In the genomic region with DNA sequence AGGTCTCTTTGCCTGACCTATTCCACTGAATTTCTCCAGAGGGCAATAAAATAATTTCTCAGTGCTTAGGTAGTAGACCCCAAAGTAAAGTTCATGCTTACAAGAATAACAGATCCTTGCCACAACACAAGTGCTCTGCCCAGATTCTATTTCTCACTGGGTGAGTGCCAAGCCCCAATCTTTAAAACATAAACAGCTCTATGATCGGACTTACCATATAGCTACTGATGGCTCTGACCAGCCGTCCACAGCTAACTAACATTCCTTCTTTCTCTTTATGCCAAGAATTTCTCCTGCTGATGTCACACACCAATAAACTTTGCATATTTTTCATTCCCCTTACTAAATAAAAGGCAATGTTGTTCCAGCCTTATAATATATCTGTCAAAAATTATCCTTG, we compare ENCODE assay signal across 27 mouse cellular contexts.
A peak's percentile ranks its signal among the peaks of the same experiment; 100 is the strongest.
DNase-seq lines count a peak whose midpoint lies in the region; ATAC-seq lines count a peak whose summit lies in the region.
"Had no signal": no experiment of that assay in that cellular context is flagged by ENCODE, and none has a peak within 500 bp of the region (broad histone marks: within the 10 kb centered on the region; RNA-seq: fewer than 3 reads in every experiment).

No protein-coding gene starts in this region.

- H3K27ac ChIP-seq in embryonic facial prominence, embryonic 14.5 days (replicated peaks; ENCODE audit: low read depth, low read length): no peak overlapping the region
- H3K27ac ChIP-seq in embryonic facial prominence, embryonic 10.5 days (replicated peaks): no peak overlapping the region
- H3K27ac ChIP-seq in kidney, embryonic 16.5 days (ENCODE audit: low read length): no peak overlapping the region
- no peak overlapping the region for H3K27ac ChIP-seq in lung, embryonic 15.5 days
- H3K27ac ChIP-seq: embryonic facial prominence, embryonic 15.5 days; forebrain, embryonic 13.5 days; heart, embryonic 10.5 days; heart, embryonic 15.5 days; liver, embryonic 15.5 days; midbrain, embryonic 12.5 days; neural tube, embryonic 12.5 days had no signal

- H3K27me3 ChIP-seq in embryonic facial prominence, embryonic 14.5 days (replicated peaks; ENCODE audit: control insufficient read depth, insufficient read depth, low read length): no peaks in the 10 kb centered on the region
- H3K27me3 ChIP-seq in embryonic facial prominence, embryonic 10.5 days (replicated peaks; ENCODE audit: low read depth, poor library complexity, severe bottlenecking): no peaks in the 10 kb centered on the region
- H3K27me3 ChIP-seq in kidney, embryonic 16.5 days (ENCODE audit: insufficient read depth, low read length): no peaks in the 10 kb centered on the region
- H3K27me3 ChIP-seq in lung, embryonic 15.5 days: no peaks in the 10 kb centered on the region
- H3K27me3 ChIP-seq: embryonic facial prominence, embryonic 15.5 days; forebrain, embryonic 13.5 days; heart, embryonic 15.5 days; liver, embryonic 15.5 days; megakaryocyte, embryonic 14.5 days; midbrain, embryonic 12.5 days; neural tube, embryonic 12.5 days had no signal

- WGBS in embryonic facial prominence, embryonic 14.5 days: 48% methylated on average over 2 of the region's 2 CpGs
- 86% methylated on average over 2 of the region's 2 CpGs for WGBS in embryonic facial prominence, embryonic 10.5 days
- WGBS in kidney, embryonic 16.5 days: 51% methylated on average over 2 of the region's 2 CpGs
- 54% methylated on average over 2 of the region's 2 CpGs for WGBS in lung, embryonic 15.5 days

- no peak overlapping the region for H3K4me2 ChIP-seq in embryonic facial prominence, embryonic 14.5 days (ENCODE audit: low read depth, low read length)
- H3K4me2 ChIP-seq in kidney, embryonic 16.5 days (replicated peaks; ENCODE audit: low read depth, low read length): no peak overlapping the region
- H3K4me2 ChIP-seq in lung, embryonic 15.5 days: no peak overlapping the region
- H3K4me2 ChIP-seq: embryonic facial prominence, embryonic 15.5 days; forebrain, embryonic 13.5 days; heart, embryonic 15.5 days; liver, embryonic 15.5 days; midbrain, embryonic 12.5 days; neural tube, embryonic 12.5 days had no signal

- H3K36me3 ChIP-seq in embryonic facial prominence, embryonic 14.5 days (ENCODE audit: control insufficient read depth, insufficient read depth, low read length): no peaks in the 10 kb centered on the region
- H3K36me3 ChIP-seq in embryonic facial prominence, embryonic 10.5 days (replicated peaks): no peaks in the 10 kb centered on the region
- H3K36me3 ChIP-seq in kidney, embryonic 16.5 days (ENCODE audit: insufficient read depth, low read length): no peaks in the 10 kb centered on the region
- H3K36me3 ChIP-seq in lung, embryonic 15.5 days: no peaks in the 10 kb centered on the region
- H3K36me3 ChIP-seq: embryonic facial prominence, embryonic 15.5 days; heart, embryonic 10.5 days; heart, embryonic 15.5 days; liver, embryonic 15.5 days; midbrain, embryonic 12.5 days; neural tube, embryonic 12.5 days had no signal

- no peak overlapping the region for H3K4me3 ChIP-seq in embryonic facial prominence, embryonic 14.5 days (ENCODE audit: low read depth, low read length)
- H3K4me3 ChIP-seq in embryonic facial prominence, embryonic 10.5 days: no peak overlapping the region
- no peak overlapping the region for H3K4me3 ChIP-seq in kidney, embryonic 16.5 days (ENCODE audit: low read length)
- no peak overlapping the region for H3K4me3 ChIP-seq in lung, embryonic 15.5 days
- H3K4me3 ChIP-seq: embryonic facial prominence, embryonic 15.5 days; forebrain, embryonic 13.5 days; heart, embryonic 10.5 days; heart, embryonic 15.5 days; liver, embryonic 15.5 days; megakaryocyte, embryonic 14.5 days; midbrain, embryonic 12.5 days; myocyte; neural tube, embryonic 12.5 days had no signal

- H3K9me3 ChIP-seq in embryonic facial prominence, embryonic 14.5 days (ENCODE audit: control insufficient read depth, low read length): no peaks in the 10 kb centered on the region
- 0 out of 2 replicates have a peak, but pooled peaks cover 2% of the 10 kb centered on the region for H3K9me3 ChIP-seq in embryonic facial prominence, embryonic 10.5 days
- H3K9me3 ChIP-seq in kidney, embryonic 16.5 days (ENCODE audit: low read length): peaks cover 3% of the 10 kb centered on the region; the same call in 1 of the 2 replicates
- no peaks in the 10 kb centered on the region for H3K9me3 ChIP-seq in lung, embryonic 15.5 days
- H3K9me3 ChIP-seq: embryonic facial prominence, embryonic 15.5 days; forebrain, embryonic 13.5 days; heart, embryonic 10.5 days; heart, embryonic 15.5 days; liver, embryonic 15.5 days; megakaryocyte, embryonic 14.5 days; midbrain, embryonic 12.5 days; neural tube, embryonic 12.5 days had no signal

- H3K4me1 ChIP-seq in embryonic facial prominence, embryonic 14.5 days (ENCODE audit: control insufficient read depth, insufficient read depth, low read length): no peaks in the 10 kb centered on the region
- H3K4me1 ChIP-seq in embryonic facial prominence, embryonic 10.5 days: no peaks in the 10 kb centered on the region
- no peaks in the 10 kb centered on the region for H3K4me1 ChIP-seq in kidney, embryonic 16.5 days (ENCODE audit: insufficient read depth, low read length)
- 0 out of 2 replicates have a peak, but pooled peaks cover 9% of the 10 kb centered on the region for H3K4me1 ChIP-seq in lung, embryonic 15.5 days
- H3K4me1 ChIP-seq: embryonic facial prominence, embryonic 15.5 days; forebrain, embryonic 13.5 days; liver, embryonic 15.5 days; megakaryocyte, embryonic 14.5 days; midbrain, embryonic 12.5 days; neural tube, embryonic 12.5 days had no signal

- ATAC-seq in embryonic facial prominence, embryonic 14.5 days (ENCODE audit: low read depth): no peak
- peak; percentile 39; the same call in 1 of the 2 replicates for ATAC-seq in kidney, embryonic 16.5 days (ENCODE audit: low FRiP score, low TSS enrichment)
- ATAC-seq in lung, embryonic 15.5 days (ENCODE audit: borderline replicate concordance, extremely low read depth, low FRiP score, low TSS enrichment): 0 out of 2 replicates have a peak, but pooled peaks have one; percentile 19
- ATAC-seq: forebrain, embryonic 13.5 days; hindbrain, embryonic 16.5 days had no signal

- DNase-seq in embryonic facial prominence, embryonic 14.5 days (ENCODE audit: low spot score): peak; percentile 68
- no peak for DNase-seq in embryonic facial prominence, embryonic 10.5 days (ENCODE audit: low spot score)
- DNase-seq in kidney, adult 18-20 months: no peak
- no peak for DNase-seq in lung, postnatal 10 days
- no peak for DNase-seq in adrenal gland, adult 18-20 months (ENCODE audit: low spot score in 2 of 2)
- DNase-seq: adrenal gland, postnatal 25 days; cerebellum, adult 18-20 months; cerebellum, postnatal 10 days; gastrocnemius, postnatal 25 days; heart, adult 11 months; layer of hippocampus, adult 9-11 months; lung, postnatal 4 days; right cerebral cortex, adult 18-20 months; spleen, adult 18-20 months; thymus, postnatal 14 days had no signal

- H3K9ac ChIP-seq in embryonic facial prominence, embryonic 14.5 days (ENCODE audit: low read depth, low read length): no peak overlapping the region
- H3K9ac ChIP-seq in kidney, embryonic 16.5 days (replicated peaks; ENCODE audit: low read length): no peak overlapping the region
- H3K9ac ChIP-seq in lung, embryonic 15.5 days: no peak overlapping the region
- H3K9ac ChIP-seq: embryonic facial prominence, embryonic 15.5 days; forebrain, embryonic 13.5 days; heart, embryonic 15.5 days; liver, embryonic 15.5 days; midbrain, embryonic 12.5 days; neural tube, embryonic 12.5 days had no signal
